Mouse (Mus musculus) forebrain, embryonic 14.5 days (tissue): ENCODE measurements around the gene Ahsg. TPM values are rescaled to one million over a fixed set of nuclear protein-coding genes. Genes with fewer than 3 reads are reported as not detected.

ENCODE experiments used
- ATAC-seq: fragments of 200-750 bp; cut with Nextera tagmentation; 2 replicates; pipeline ENCODE4 v1.8.0; 2017; ENCODE audit warnings: mild to moderate bottlenecking, moderate library complexity
- DNase-seq: peaks from one replicate; pipeline ENCODE4 v3.0.0-alpha.2; 2015; ENCODE audit warnings: low spot score
- H3K27ac ChIP-seq: fragments of 300-500 bp; sonication (generic); 2 replicates; pipeline ENCODE4 v1.5.1; 2014; ENCODE audit warnings: low read depth, mild to moderate bottlenecking, control low read depth, low read length, moderate library complexity
- H3K27me3 ChIP-seq: fragments of 300-500 bp; sonication (generic); replicated peaks from 2 replicates; pipeline ENCODE4 v1.6.1; 2014; ENCODE audit warnings: low read length, control low read depth, mixed read lengths; ENCODE audit not compliant: control insufficient read depth, insufficient read depth
- H3K36me3 ChIP-seq: fragments of 300-500 bp; sonication (generic); 2 replicates; pipeline ENCODE4 v1.6.1; 2014; ENCODE audit warnings: low read length, control low read depth; ENCODE audit not compliant: control insufficient read depth, insufficient read depth
- H3K4me1 ChIP-seq: fragments of 300-500 bp; sonication (generic); 2 replicates; pipeline ENCODE4 v1.6.1; 2014; ENCODE audit warnings: antibody characterized with exemption, low read length, control low read depth; ENCODE audit not compliant: control insufficient read depth, insufficient read depth
- H3K4me2 ChIP-seq: fragments of 300-500 bp; sonication (generic); 2 replicates; pipeline ENCODE4 v1.6.1; 2014; ENCODE audit warnings: mild to moderate bottlenecking, control low read depth, low read length
- H3K4me3 ChIP-seq: fragments of 300-500 bp; sonication (generic); 2 replicates; pipeline ENCODE4 v1.5.1; 2014; ENCODE audit warnings: low read depth, low read length, control low read depth
- H3K9ac ChIP-seq: fragments of 300-500 bp; sonication (generic); 2 replicates; pipeline ENCODE4 v1.6.1; 2014; ENCODE audit warnings: mild to moderate bottlenecking, low read length, control low read depth, moderate library complexity
- H3K9me3 ChIP-seq: fragments of 300-500 bp; sonication (generic); replicated peaks from 2 replicates; pipeline ENCODE4 v1.6.1; 2016; ENCODE audit warnings: low read length, control low read depth, mixed read lengths; ENCODE audit not compliant: control insufficient read depth
- WGBS: fragments of 180-500 bp; shearing (Covaris S2); extraction: QIAGEN DNeasy Blood & Tissue Kit; methylation state at CpG from one replicate; pipeline ENCODE4 v1.1.7; 2014; 5-methylcytosine and 5-hydroxymethylcytosine counted together
- polyA plus RNA-seq: library from polyadenylated mRNA; unstranded; fragments of >200 nt; fragmentation: Nextera tagmentation; extraction: Ambion mirVana; gene quantifications from 2 replicates; pipeline ENCODE4 v1.2.1, GENCODE M21; 2014

The Ahsg gene
- polyA plus RNA-seq, 1 experiment from 2014 or later = not detected

DNA sequence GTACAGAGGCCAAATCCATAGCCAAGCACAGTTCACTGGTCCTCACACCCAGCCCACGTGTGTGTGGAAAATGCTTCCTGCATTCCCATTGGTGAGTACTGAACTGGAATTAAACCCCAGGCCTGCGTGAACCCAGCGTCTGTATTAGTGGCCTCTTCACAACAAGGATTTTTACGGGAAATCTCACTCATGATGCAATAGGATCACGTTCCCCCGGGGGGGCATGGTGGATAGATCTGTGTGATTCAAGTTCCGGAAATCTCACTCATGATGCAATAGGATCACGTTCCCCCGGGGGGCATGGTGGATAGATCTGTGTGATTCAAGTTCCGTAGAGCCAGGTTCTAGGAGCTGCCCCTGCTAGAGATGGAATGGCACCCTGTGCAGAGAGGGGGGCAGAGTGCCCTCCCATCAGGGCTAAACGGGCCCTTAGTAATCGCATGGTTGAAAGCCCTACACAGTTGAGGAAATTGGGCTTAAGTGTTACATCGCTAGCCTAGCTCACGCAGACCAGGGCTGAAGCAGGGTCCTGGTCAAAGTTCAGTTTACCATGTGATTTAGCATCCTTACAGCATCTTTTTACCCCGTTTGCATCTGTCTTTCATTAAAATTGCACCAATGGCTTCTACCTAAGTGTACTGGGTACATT is 27.7 kb downstream of the Ahsg start:
- 64% methylated on average over 15 of the region's 15 CpGs for WGBS
- H3K36me3 ChIP-seq = no peaks in the 10 kb centered on the region
- H3K4me1 ChIP-seq = no peaks in the 10 kb centered on the region
- no peak overlapping the region for H3K27ac ChIP-seq
- H3K9me3 ChIP-seq = no peaks in the 10 kb centered on the region
- H3K27me3 ChIP-seq = no peaks in the 10 kb centered on the region
- H3K9ac ChIP-seq = no peak overlapping the region
- H3K4me3 ChIP-seq = no peak overlapping the region
- no peak overlapping the region for H3K4me2 ChIP-seq
- no peak for ATAC-seq
- no peak for DNase-seq

GRCm38 (mm10) chr16:22919971-22920854 is 29.1 kb downstream of the Ahsg start:
- ATAC-seq (no peak), DNase-seq (no peak)
- Histone ChIP-seq H3K27ac (no peak overlapping the region), H3K9me3 (no peaks in the 10 kb centered on the region), H3K27me3 (no peaks in the 10 kb centered on the region), H3K4me3 (no peak overlapping the region), H3K9ac (no peak overlapping the region), H3K4me2 (no peak overlapping the region), H3K36me3 (no peaks in the 10 kb centered on the region), H3K4me1 (no peaks in the 10 kb centered on the region)
- WGBS = 70% methylated on average over 18 of the region's 18 CpGs

DNA sequence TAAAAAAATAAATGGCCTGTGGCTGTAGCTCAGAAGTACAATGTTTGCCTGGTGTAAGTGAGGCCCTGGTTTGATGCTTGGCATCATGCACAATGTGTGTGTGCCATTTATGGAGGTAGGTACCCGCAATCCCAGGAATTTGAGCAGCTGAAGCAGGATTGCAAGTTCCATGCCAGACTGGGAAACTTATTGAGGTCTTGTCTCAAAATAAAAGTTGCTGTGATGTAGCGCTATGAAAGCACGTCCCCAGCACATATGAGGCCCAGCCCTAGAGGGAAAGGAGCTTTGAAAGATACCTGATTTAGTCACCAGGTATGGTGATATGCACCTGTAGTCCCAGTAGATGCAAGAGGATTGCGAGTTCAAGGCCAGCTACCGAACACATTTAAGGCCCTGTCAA is 30.7 kb downstream of the Ahsg start:
- Histone ChIP-seq H3K36me3 (no peaks in the 10 kb centered on the region), H3K9me3 (no peaks in the 10 kb centered on the region), H3K4me1 (no peaks in the 10 kb centered on the region), H3K27me3 (no peaks in the 10 kb centered on the region), H3K4me3 (no peak overlapping the region), H3K4me2 (no peak overlapping the region), H3K27ac (no peak overlapping the region), H3K9ac (no peak overlapping the region)
- ATAC-seq (no peak), DNase-seq (no peak)
- WGBS = 95% methylated on average over 5 of the region's 5 CpGs

DNA sequence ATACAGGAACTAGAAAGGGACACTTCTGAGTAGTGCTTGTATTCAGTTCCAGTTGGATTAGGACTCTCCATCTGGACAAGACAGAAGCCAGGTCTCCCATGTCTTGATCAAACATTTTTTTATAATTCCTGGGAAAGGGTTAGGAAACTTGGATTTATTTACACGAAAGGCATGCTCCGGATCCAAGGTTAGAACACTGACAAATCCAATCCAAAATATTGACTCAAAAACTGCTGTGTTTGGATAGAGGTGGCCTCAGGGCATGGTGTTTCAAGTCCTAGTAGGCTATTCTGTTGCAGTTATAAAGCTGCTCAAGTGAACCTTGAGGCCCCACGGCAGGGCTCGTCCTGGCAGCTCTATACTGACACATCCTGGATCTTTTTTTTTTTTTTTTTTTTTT is 31.4 kb downstream of the Ahsg start:
- Histone ChIP-seq H3K9me3 (no peaks in the 10 kb centered on the region), H3K4me1 (no peaks in the 10 kb centered on the region), H3K27ac (no peak overlapping the region), H3K4me3 (no peak overlapping the region), H3K36me3 (no peaks in the 10 kb centered on the region), H3K27me3 (no peaks in the 10 kb centered on the region), H3K9ac (no peak overlapping the region), H3K4me2 (no peak overlapping the region)
- DNase-seq (no peak), ATAC-seq (no peak)
- WGBS = 85% methylated on average over 4 of the region's 4 CpGs

DNA sequence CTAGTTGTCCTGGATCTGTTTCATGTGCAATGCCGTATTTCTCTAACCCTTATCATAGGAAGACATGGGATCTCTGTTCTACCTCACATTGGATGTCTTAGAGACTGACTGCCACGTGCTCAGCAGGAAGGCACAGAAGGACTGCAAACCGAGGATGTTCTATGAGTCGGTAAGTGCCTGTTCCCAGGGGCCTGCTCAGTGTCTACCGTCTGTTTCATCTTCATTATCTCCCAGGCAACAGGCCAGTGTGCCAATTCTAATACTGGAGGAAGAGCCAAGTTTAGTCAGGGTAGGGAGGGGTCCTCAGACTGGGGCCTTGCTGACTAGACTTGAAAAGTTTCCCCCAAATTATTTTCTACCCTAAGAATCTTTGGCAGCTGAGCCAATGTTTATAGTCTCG is 38.5 kb downstream of the Ahsg start:
- Histone ChIP-seq H3K9ac (no peak overlapping the region), H3K4me1 (no peaks in the 10 kb centered on the region), H3K9me3 (no peaks in the 10 kb centered on the region), H3K4me3 (no peak overlapping the region), H3K27ac (no peak overlapping the region), H3K4me2 (no peak overlapping the region), H3K27me3 (no peaks in the 10 kb centered on the region), H3K36me3 (no peaks in the 10 kb centered on the region)
- ATAC-seq = peak; percentile 23; the same call in 1 of the 2 replicates
- DNase-seq = peak; percentile 46
- 75% methylated on average over 6 of the region's 6 CpGs for whole genome bisulfite sequencing

- no peak for ATAC-seq
- Histone ChIP-seq H3K36me3 (no peaks in the 10 kb centered on the region), H3K9me3 (no peaks in the 10 kb centered on the region), H3K9ac (no peak overlapping the region), H3K4me2 (no peak overlapping the region), H3K27ac (no peak overlapping the region), H3K4me1 (no peaks in the 10 kb centered on the region), H3K4me3 (no peak overlapping the region), H3K27me3 (no peaks in the 10 kb centered on the region)
- WGBS = 87% methylated on average over 11 of the region's 11 CpGs
- DNase-seq = no peak
Measured at GRCm38 (mm10) chr16:22931431-22932200, 40.5 kb downstream of the Ahsg start.

- H3K4me3 ChIP-seq = no peak overlapping the region
- no peak for ATAC-seq
- no peak for DNase-seq
- no peak overlapping the region for H3K4me2 ChIP-seq
- H3K27ac ChIP-seq = no peak overlapping the region
- H3K9me3 ChIP-seq = peaks cover 3% of the 10 kb centered on the region; the same call in 1 of the 2 replicates
- H3K36me3 ChIP-seq = no peaks in the 10 kb centered on the region
- WGBS = 92% methylated on average over 12 of the region's 12 CpGs
- no peak overlapping the region for H3K9ac ChIP-seq
- H3K4me1 ChIP-seq = no peaks in the 10 kb centered on the region
- no peaks in the 10 kb centered on the region for H3K27me3 ChIP-seq
Measured at GRCm38 (mm10) chr16:22937631-22938030, 46.6 kb downstream of the Ahsg start.

DNA sequence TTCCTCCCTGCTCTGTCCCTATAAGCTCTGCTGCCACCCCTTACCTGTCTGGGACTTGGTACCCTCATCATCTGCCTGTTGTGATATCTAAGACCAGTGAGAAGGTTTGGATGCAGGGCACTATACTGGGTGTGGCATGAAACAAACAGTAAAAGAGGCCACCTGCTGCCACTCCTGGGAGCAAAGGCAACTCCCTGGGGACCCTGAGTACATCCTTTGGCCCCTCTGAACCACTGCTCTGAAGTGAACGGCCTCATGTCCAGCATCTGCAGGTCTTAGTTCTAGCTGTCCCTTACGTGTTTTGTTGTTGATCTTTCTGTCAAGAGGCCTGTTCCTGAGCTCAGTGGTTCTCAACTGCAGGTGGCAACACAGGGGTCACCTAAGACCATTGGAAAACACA is 47.5 kb downstream of the Ahsg start:
- DNase-seq (no peak), ATAC-seq (no peak)
- H3K9ac ChIP-seq = no peak overlapping the region
- H3K4me3 ChIP-seq = no peak overlapping the region
- WGBS = 82% methylated on average over 2 of the region's 2 CpGs
- H3K27ac ChIP-seq = no peak overlapping the region
- no peaks in the 10 kb centered on the region for H3K4me1 ChIP-seq
- no peak overlapping the region for H3K4me2 ChIP-seq
- H3K9me3 ChIP-seq = peaks cover 3% of the 10 kb centered on the region; the same call in 1 of the 2 replicates
- no peaks in the 10 kb centered on the region for H3K36me3 ChIP-seq
- no peaks in the 10 kb centered on the region for H3K27me3 ChIP-seq
